ENCODE assay signal across 8 mouse cellular contexts in genomic region chr14:55618486-55619195, GRCm38 (mm10). TPM values are rescaled to one million over a fixed set of nuclear protein-coding genes. Genes with fewer than 3 reads are reported as not detected.
A peak's percentile ranks its signal among the peaks of the same experiment; 100 is the strongest.
DNase-seq lines count a peak whose midpoint lies in the region; ATAC-seq lines count a peak whose summit lies in the region.

No protein-coding gene starts in this region.

- H3K9ac ChIP-seq in kidney, embryonic 14.5 days (ENCODE audit: low read depth, low read length): peak overlapping the region; percentile 44; the same call in 1 of the 2 replicates

- peak overlapping the region; percentile 48 for H3K4me2 ChIP-seq in kidney, embryonic 14.5 days (replicated peaks; ENCODE audit: low read depth, low read length)

- no peaks in the 10 kb centered on the region for H3K36me3 ChIP-seq in kidney, embryonic 14.5 days (ENCODE audit: control insufficient read depth, insufficient read depth, low read length)

- ATAC-seq in kidney, embryonic 14.5 days (ENCODE audit: low FRiP score, low TSS enrichment): 0 out of 2 replicates have a peak, but pooled peaks have one; percentile 20
- peak; percentile 49 to 63 for ATAC-seq in hematopoietic stem cell, adult 5-6 weeks (replicated peaks in 1 of 2; ENCODE audit: insufficient read depth in 1 of 2, low FRiP score in 2 of 2, low TSS enrichment in 1 of 2, low read depth in 1 of 2, poor library complexity in 2 of 2, severe bottlenecking in 2 of 2)
- peak; percentile 70 for ATAC-seq in megakaryocyte, adult 5-6 weeks (ENCODE audit: poor library complexity, severe bottlenecking)

- no peaks in the 10 kb centered on the region for H3K27me3 ChIP-seq in kidney, embryonic 14.5 days (ENCODE audit: control insufficient read depth, insufficient read depth, low read length)

- H3K4me3 ChIP-seq in kidney, embryonic 14.5 days (ENCODE audit: low read length): peak overlapping the region; percentile 37

- no peaks in the 10 kb centered on the region for H3K4me1 ChIP-seq in kidney, embryonic 14.5 days (ENCODE audit: control insufficient read depth, insufficient read depth, low read length)

- no peak for DNase-seq in kidney, adult 18-20 months
- peak; percentile 74 for DNase-seq in brain, adult 2 months (ENCODE audit: low read depth, low spot score)
- DNase-seq in ovary, postnatal 36 days (ENCODE audit: low spot score): no peak
- DNase-seq in embryo, embryonic 10.5 days (ENCODE audit: low spot score): no peak
- DNase-seq in left cerebral cortex, adult 9 months (ENCODE audit: low spot score in 2 of 2): no peak

- no peaks in the 10 kb centered on the region for H3K9me3 ChIP-seq in kidney, embryonic 14.5 days (ENCODE audit: control insufficient read depth, low read length)

- no peak overlapping the region for H3K27ac ChIP-seq in kidney, embryonic 14.5 days (ENCODE audit: low read depth, low read length)

- WGBS in kidney, embryonic 14.5 days: 48% methylated on average over 22 of the region's 22 CpGs

RNA-seq across cellular contexts. Expression of gene Rec8, which starts 0.8 kb away (rescaled TPM):
- polyA plus RNA-seq in kidney, embryonic 14.5 days (2014; fragmentation: Nextera tagmentation; extraction: Ambion mirVana): 17.5 and 25.1 TPM in 2 replicates
- total RNA-seq in hematopoietic stem cell, adult 5-6 weeks (2017): 15.4 and 17.9 TPM in 2 replicates
- 0.42 and 2.2 TPM in 2 replicates for total RNA-seq in megakaryocyte, adult 5-6 weeks (2015)
- 0.15 and 2.2 TPM in 2 replicates for total RNA-seq in megakaryocyte, adult 5-6 weeks (2017)

RNA-seq across cellular contexts. Expression of gene Irf9, which starts 15.3 kb away (rescaled TPM):
- 9.7 and 11.6 TPM in 2 replicates for polyA plus RNA-seq in kidney, embryonic 14.5 days (2014; fragmentation: Nextera tagmentation; extraction: Ambion mirVana)
- 61.3 and 91.7 TPM in 2 replicates for total RNA-seq in hematopoietic stem cell, adult 5-6 weeks (2017)
- 69.7 and 70.9 TPM in 2 replicates for total RNA-seq in megakaryocyte, adult 5-6 weeks (2015)
- total RNA-seq in megakaryocyte, adult 5-6 weeks (2017): 92.0 and 98.7 TPM in 2 replicates

RNA-seq across cellular contexts. Expression of gene Ipo4, which starts 17.1 kb away (rescaled TPM):
- polyA plus RNA-seq in kidney, embryonic 14.5 days (2014; fragmentation: Nextera tagmentation; extraction: Ambion mirVana): 101 and 119 TPM in 2 replicates
- total RNA-seq in hematopoietic stem cell, adult 5-6 weeks (2017): 14.3 and 35.2 TPM in 2 replicates
- total RNA-seq in megakaryocyte, adult 5-6 weeks (2015): 8.8 and 11.4 TPM in 2 replicates
- total RNA-seq in megakaryocyte, adult 5-6 weeks (2017): 2.1 and 5.1 TPM in 2 replicates

RNA-seq across cellular contexts. Expression of gene Gm49378, which starts 19.1 kb away (rescaled TPM):
- polyA plus RNA-seq in kidney, embryonic 14.5 days (2014; fragmentation: Nextera tagmentation; extraction: Ambion mirVana): 3.4 TPM in 2 replicates
- total RNA-seq in hematopoietic stem cell, adult 5-6 weeks (2017): 1.8 and 8.2 TPM in 2 replicates
- total RNA-seq in megakaryocyte, adult 5-6 weeks (2015): 1.3 and 4.3 TPM in 2 replicates
- 0.84 and 1.7 TPM in 2 replicates for total RNA-seq in megakaryocyte, adult 5-6 weeks (2017)

RNA-seq across cellular contexts. Expression of gene Tm9sf1, which starts 25.0 kb away (rescaled TPM):
- polyA plus RNA-seq in kidney, embryonic 14.5 days (2014; fragmentation: Nextera tagmentation; extraction: Ambion mirVana): 76.3 and 117 TPM in 2 replicates
- total RNA-seq in hematopoietic stem cell, adult 5-6 weeks (2017): 48.5 and 55.1 TPM in 2 replicates
- 35.3 and 41.1 TPM in 2 replicates for total RNA-seq in megakaryocyte, adult 5-6 weeks (2015)
- 50.8 and 53.5 TPM in 2 replicates for total RNA-seq in megakaryocyte, adult 5-6 weeks (2017)

Comparison
In these comparisons a context has a peak if more than half of its experiments do, and no peak if none do; other contexts are left out.
1. ATAC-seq: peak in every context shown above with its lines; median percentile 70 in megakaryocyte, adult 5-6 weeks; 56 in hematopoietic stem cell, adult 5-6 weeks; 20 in kidney, embryonic 14.5 days.